Mouse (Mus musculus) cerebellum, postnatal 36 days (tissue): ENCODE measurements around the gene LTO1.

Experiments used
- DNase-seq, 2 experiments: peaks; one replicate each; pipeline ENCODE4 v3.0.0; 2021 to 2022; ENCODE audit warnings: mixed read lengths in 2 of 2

LTO1 gene

GRCm38 (mm10) chr7:144908705-144909104, 6.2 kb upstream of the LTO1 start:
- peak in 1 of 2 experiments; percentile 15 for DNase-seq

DNA sequence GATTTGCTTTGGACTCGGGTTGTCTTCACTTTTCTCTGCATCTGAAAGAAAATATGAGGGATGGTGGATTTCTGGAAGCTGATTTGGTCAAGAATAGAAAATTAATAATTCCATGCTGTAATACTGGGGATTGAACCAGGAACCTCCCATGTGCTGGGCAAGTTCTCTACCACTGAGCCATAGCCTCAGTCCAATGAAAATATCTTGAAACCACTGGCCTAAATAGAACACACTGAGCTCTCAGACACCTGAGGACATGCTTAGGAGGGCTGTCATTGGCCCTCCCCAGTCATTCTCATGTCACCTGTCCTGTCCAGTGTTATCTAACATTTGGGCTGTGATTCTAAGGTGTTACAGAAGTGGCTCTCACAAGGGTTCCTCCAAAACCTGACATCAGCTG, 3.8 kb upstream of the LTO1 start:
- no peak for DNase-seq

- DNase-seq: peak; percentile 74
Measured at GRCm38 (mm10) chr7:144912897-144913296, 2.0 kb upstream of the LTO1 start.

- DNase-seq: peak in 1 of 2 experiments; percentile 21
Measured at GRCm38 (mm10) chr7:144914296-144914947, 478 bp upstream of the LTO1 start.

DNA sequence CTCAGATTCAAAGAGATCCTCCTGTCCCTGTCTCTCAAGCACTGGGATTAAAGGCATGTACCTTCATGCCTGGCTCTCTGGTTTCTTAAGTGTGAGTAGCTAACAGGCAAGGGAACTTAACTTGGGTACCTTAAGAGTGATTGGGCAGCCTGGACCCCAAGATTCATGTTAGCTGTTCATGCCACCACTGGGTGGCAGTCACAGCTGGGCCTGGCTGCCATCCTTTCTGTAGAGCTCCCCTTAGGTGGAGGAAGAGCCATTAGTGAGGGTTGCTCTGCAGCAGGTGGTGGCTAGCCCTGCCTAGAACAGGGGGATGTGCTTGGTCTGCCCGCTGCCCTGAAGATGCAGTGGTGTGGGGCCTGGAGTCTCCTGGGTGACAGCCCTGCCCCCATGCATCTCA, 3.9 kb downstream of the LTO1 start:
- no peak for DNase-seq

DNA sequence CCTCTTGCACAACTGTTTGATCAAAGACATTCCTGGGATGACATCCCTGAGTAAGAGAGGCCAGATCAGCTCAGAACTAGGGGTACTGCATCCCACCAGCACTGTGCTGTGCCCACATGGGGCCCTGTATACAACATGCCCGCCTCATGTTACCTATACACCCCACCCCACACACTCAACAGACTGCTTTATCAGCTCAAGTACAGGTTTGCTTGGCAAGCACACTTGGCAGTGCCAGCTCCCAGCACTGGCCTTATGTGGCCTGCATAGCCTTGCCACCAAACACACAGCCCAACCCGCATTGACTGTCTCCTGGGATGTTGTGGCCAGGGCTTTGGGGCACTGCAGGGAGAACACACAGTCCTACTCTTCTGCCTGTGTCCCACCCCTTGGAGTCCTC, 12.7 kb downstream of the LTO1 start:
- no peak for DNase-seq

- DNase-seq: no peak
Measured at GRCm38 (mm10) chr7:144928009-144928888, 13.3 kb downstream of the LTO1 start.

DNA sequence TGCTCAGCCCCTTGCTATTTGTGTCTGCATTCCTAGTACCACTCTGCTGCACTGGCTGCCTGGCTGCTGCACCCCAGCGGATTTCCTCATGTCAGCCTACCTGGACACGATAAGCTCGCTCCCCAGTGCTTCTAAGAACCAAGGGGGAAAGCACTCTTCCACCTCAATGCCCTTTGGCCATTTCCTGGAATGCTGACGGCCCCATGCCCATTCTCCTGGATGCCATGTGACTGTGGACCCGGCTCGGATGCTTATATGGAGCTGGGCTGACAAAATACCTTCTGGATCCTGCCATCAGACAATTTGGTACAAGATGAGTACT, 13.9 kb downstream of the LTO1 start:
- DNase-seq: no peak

GRCm38 (mm10) chr7:144929506-144929905, 14.6 kb downstream of the LTO1 start:
- no peak for DNase-seq

GRCm38 (mm10) chr7:144929931-144930330, 15.0 kb downstream of the LTO1 start:
- DNase-seq: no peak

- DNase-seq: peak; percentile 49 to 63
Measured at GRCm38 (mm10) chr7:144931778-144932177, 16.9 kb downstream of the LTO1 start.

DNA sequence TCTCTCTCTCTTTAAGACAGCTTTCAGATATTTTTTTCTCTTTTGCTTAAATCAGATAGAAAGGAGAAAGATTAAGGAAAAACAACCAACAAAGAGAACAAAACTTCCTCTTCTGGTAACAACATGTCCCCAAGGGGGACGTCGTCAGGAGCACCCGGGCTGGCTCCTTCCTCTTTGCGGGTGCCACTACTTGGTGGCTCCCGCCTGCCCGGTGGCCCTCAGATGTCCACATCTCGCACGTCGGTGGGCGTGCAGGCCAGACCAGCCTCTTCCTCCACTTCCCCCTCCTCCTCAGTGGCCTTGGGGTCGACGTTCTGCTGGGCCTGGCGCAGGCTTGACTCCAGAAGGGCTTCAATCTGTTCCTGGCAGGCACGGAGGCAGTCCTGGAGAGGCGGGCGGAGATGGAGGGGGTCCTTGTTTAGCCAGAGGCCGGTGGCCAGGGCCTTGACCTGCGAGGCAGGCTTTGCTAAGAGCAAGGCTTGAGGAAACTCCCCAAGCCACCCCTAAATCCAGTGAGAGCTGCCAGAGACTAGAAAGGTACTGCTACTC, 17.6 kb downstream of the LTO1 start:
- peak; percentile 39 to 44 for DNase-seq

DNA sequence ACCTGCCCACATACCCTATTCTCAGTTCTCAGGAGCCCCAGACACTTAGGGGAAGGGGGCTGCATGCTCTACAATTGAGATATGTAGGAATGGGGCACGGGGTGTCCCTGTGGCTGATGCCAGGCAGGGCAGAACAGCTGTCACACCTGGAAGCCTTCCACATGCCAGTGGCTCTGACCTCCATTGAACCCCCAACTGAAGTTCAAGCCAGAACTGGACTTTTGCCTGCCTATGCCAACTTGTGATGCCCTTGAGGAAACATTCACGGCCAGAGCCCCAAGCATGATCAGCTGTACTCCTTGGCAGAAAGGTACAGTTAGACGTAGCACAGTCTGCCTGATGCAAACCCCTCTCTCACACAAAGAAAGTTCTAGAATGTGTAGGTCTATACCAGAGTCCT, 18.4 kb downstream of the LTO1 start:
- no peak for DNase-seq

GRCm38 (mm10) chr7:144933796-144934195, 18.9 kb downstream of the LTO1 start:
- no peak for DNase-seq

DNA sequence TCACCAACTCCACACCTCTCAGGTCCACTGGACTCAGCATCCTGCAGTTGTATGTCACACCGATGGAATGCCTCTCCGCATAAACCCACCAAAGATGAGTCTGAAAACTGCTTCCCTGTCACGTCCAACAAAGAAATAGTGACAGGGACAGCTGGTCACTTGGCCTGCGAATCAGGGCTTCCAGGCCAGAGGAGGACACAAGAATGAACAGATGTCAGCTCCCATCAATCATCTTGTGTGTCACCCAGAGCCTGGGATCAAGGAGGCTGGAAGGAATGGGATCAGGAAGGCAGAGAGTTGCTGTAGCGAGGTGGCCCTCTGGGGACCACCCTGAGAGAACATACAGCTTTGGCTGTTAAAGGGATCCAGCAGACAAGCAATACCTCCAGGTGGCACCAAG, 20.0 kb downstream of the LTO1 start:
- DNase-seq: no peak

DNA sequence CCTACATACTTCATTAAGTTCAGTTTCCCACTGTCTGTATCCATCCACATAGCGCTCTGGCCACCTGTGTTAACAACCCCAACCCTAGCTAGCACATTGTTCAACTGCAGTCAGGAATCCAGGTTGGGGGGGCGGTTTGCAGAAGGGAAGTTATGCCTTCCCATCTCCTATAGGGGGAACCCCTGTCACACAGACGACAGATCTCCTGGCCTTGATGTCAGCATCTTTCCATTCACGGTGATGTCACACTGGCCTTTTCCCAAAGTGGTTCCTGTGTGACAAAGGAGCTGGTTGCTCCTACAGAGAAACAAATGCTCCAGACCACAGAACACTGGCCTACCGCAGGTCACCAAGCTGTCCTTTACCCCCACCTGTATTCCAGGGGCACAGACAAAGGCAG, 20.7 kb downstream of the LTO1 start:
- peak; percentile 75 to 80 for DNase-seq

DNA sequence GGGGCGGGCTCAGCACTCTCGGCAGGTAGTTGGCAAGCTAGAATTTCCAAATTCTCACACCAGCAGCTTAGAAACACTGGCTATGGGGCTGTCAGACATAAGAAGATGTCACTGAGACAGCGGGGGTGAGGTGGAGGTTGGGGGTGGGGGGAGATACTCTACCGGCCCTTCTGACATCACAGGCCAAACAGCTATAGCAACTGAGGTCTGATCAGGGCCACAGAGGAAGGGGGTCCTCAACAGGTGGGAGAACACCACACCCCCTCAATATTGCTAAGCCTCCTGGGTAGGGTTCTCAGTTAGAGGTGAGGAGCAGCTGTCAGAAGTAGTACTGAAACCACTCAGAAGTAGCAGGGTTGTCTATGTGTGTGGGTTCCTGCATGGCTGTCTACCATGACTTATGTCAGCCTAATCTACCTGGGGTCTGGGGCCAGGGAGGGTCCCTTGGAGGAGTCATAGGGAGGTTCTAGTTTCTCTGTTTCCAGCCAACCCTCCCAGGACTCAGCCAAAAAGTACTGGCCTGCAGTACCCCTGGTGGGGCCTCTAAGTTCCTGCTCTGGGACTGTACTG, 21.5 kb downstream of the LTO1 start:
- peak in 1 of 2 experiments; percentile 10 for DNase-seq

- DNase-seq: peak; percentile 91 to 93
Measured at GRCm38 (mm10) chr7:144937490-144937889, 22.6 kb downstream of the LTO1 start.

DNA sequence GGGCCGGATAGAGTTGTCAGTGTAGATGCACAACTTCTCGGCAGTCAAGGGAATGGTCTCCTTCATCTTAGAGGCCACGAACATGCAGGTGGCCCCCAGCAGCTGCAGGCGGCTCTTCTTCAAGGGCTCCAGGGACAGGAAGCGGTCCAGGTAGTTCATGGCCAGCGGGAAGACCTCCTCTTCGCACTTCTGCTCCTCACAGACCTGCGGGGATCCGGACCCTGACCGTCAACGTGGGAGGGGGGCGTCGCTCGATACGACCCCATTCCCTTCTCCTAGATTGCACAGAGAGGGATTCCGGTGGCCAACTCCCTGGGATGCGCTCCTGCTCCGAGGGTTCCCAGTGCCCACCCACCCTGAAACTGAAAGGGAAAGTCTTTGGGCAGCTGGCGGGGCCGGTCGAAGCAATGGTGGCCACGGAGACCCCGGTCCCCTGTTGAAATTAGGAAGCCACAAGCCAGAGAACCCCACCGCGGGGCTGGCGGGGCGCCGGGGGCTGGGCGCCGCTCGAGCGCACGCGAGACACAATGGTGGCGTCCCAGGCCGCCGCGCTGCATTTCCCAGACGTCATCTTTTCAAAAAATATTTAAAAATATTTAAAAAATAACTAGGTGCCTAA, 23.1 kb downstream of the LTO1 start:
- DNase-seq: peak; percentile 21 to 29

- peak in 1 of 2 experiments; percentile 16 for DNase-seq
Measured at GRCm38 (mm10) chr7:144938661-144939343, 23.9 kb downstream of the LTO1 start.

DNA sequence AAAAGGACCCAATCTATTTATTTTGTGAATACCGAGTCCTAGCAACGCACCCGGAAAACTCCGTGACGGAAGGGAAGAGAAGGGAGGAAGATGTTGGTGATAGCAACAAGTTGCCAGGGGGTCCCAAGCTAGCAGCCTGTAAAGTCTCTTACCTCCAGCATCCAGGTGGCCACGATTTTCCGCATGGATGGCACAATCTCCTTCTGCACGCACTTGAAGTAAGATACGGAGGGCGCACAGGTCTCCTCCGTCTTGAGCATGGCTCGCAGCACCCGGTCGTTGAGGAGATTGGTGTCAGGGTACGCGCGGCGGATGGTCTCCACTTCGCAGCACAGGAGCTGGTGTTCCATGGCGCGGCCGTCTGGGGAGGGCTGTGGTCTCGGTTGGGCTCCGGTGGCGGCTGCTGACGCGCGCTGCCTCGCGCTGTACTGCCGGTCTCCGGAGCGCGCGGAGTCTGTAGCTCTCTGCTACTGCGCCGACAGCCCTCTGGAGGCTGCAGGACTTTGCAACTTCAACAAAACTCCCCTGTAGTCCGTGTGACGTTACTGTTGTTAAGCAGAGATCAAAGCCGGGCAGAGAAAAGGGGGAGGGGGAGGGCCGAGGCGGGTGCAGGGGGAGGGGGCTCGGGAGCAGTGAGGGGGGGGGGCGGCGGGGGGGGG, 24.6 kb downstream of the LTO1 start, which contains the start of gene Ccnd1:
Gene Ccnd1 (minus strand): TSS at position 582 of the 659 bp plus-strand sequence.
- DNase-seq: peak; percentile 41 to 46
